Mouse (Mus musculus) heart, adult 2 months (tissue): ENCODE data around the gene Insig1.
A peak's percentile ranks its signal among the peaks of the same experiment; 100 is the strongest.

Experiments
- CTCF ChIP-seq: fragments of 200-600 bp; IDR thresholded peaks from 2 replicates; pipeline ENCODE4 v1.8.1; 2022; ENCODE audit warnings: antibody characterized with exemption, mild to moderate bottlenecking, moderate library complexity
- EP300 ChIP-seq: fragments of 200-500 bp; IDR thresholded peaks from 2 replicates; pipeline ENCODE4 v1.6.1; 2011; ENCODE audit warnings: low read depth, low read length, control low read depth; ENCODE audit not compliant: insufficient read depth

GRCm38 (mm10) chr5:28090547-28090946 lies 19.4 kb downstream of the Insig1 start:
- TF ChIP-seq CTCF (peak; percentile 52), EP300 (no peak)
